Mouse (Mus musculus) stomach, postnatal 0 days (tissue): ENCODE results near the gene Olfr452. TPM values are rescaled to one million over a fixed set of nuclear protein-coding genes. Genes with fewer than 3 reads are reported as not detected.

Experiments used
- ATAC-seq: fragments of 200-750 bp; cut with Nextera tagmentation; 2 replicates; pipeline ENCODE4 v1.8.0; 2017; ENCODE audit not compliant: low FRiP score, low TSS enrichment
- DNase-seq: peaks from one replicate; pipeline ENCODE4 v3.0.0-alpha.2; 2016; ENCODE audit warnings: low spot score
- H3K27ac ChIP-seq: fragments of 300-500 bp; sonication (generic); replicated peaks from 2 replicates; pipeline ENCODE4 v1.5.1; 2014; ENCODE audit warnings: mild to moderate bottlenecking, control low read depth
- H3K27me3 ChIP-seq: fragments of 300-500 bp; sonication (generic); 2 replicates; pipeline ENCODE4 v1.6.1; 2014; ENCODE audit warnings: low read length; ENCODE audit not compliant: control insufficient read depth, insufficient read depth
- H3K36me3 ChIP-seq: fragments of 300-500 bp; sonication (generic); 2 replicates; pipeline ENCODE4 v1.6.1; 2014; ENCODE audit warnings: low read length, mixed read lengths; ENCODE audit not compliant: control insufficient read depth, insufficient read depth
- H3K4me1 ChIP-seq: fragments of 300-500 bp; sonication (generic); replicated peaks from 2 replicates; pipeline ENCODE4 v1.6.1; 2014; ENCODE audit warnings: antibody characterized with exemption; ENCODE audit not compliant: control insufficient read depth, insufficient read depth
- H3K4me2 ChIP-seq: fragments of 300-500 bp; sonication (generic); replicated peaks from 2 replicates; pipeline ENCODE4 v1.6.1; 2014; ENCODE audit warnings: low read depth, mild to moderate bottlenecking, control low read depth, moderate library complexity
- H3K4me3 ChIP-seq: fragments of 300-500 bp; sonication (generic); 2 replicates; pipeline ENCODE4 v1.5.1; 2014; ENCODE audit warnings: low read depth, low read length, control low read depth
- H3K9ac ChIP-seq: fragments of 300-500 bp; sonication (generic); 2 replicates; pipeline ENCODE4 v1.6.1; 2014; ENCODE audit warnings: mild to moderate bottlenecking, low read length, control low read depth, mixed read lengths
- H3K9me3 ChIP-seq: fragments of 300-500 bp; sonication (generic); 2 replicates; pipeline ENCODE4 v1.6.1; 2016; ENCODE audit warnings: low read length; ENCODE audit not compliant: control insufficient read depth
- CTCF ChIP-seq: IDR thresholded peaks from 2 replicates; pipeline ENCODE4 v1.5.1; 2016; ENCODE audit warnings: antibody characterized with exemption, low read depth, mild to moderate bottlenecking, moderate library complexity
- EP300 ChIP-seq: optimal IDR thresholded peaks from 2 replicates; pipeline ENCODE3; 2016; ENCODE audit warnings: antibody characterized with exemption
- WGBS: fragments of 180-500 bp; shearing (Covaris S2); extraction: QIAGEN DNeasy Blood & Tissue Kit; methylation state at CpG from one replicate; pipeline ENCODE4 v1.1.7; 2014; 5-methylcytosine and 5-hydroxymethylcytosine counted together
- polyA plus RNA-seq: library from polyadenylated mRNA; unstranded; fragments of >200 nt; fragmentation: Nextera tagmentation; extraction: Ambion mirVana; gene quantifications from 2 replicates; pipeline ENCODE4 v1.2.1, GENCODE M21; 2015

The Olfr452 gene
- polyA plus RNA-seq, 1 experiment from 2014 or later, result not detected

GRCm38 (mm10) chr6:42790247-42790948 lies 5.5 kb downstream of the Olfr452 start:
- H3K4me3 ChIP-seq, result no peak overlapping the region
- H3K9ac ChIP-seq, result no peak overlapping the region
- TF ChIP-seq CTCF (peak; percentile 37; the same call in 1 of the 2 replicates), EP300 (no peak)
- ATAC-seq, result no peak
- no peaks in the 10 kb centered on the region for H3K36me3 ChIP-seq
- no peak for DNase-seq
- H3K27me3 ChIP-seq, result no peaks in the 10 kb centered on the region
- H3K9me3 ChIP-seq, result no peaks in the 10 kb centered on the region
- WGBS, result 47% methylated on average over 4 of the region's 4 CpGs
- H3K4me1 ChIP-seq, result no peaks in the 10 kb centered on the region
- no peak overlapping the region for H3K4me2 ChIP-seq
- no peak overlapping the region for H3K27ac ChIP-seq

- WGBS, result 65% methylated on average over 9 of the region's 9 CpGs
- TF ChIP-seq EP300 (no peak), CTCF (no peak)
- Histone ChIP-seq H3K9ac (no peak overlapping the region), H3K4me3 (no peak overlapping the region), H3K4me2 (no peak overlapping the region), H3K36me3 (no peaks in the 10 kb centered on the region), H3K27ac (no peak overlapping the region), H3K27me3 (no peaks in the 10 kb centered on the region), H3K4me1 (no peaks in the 10 kb centered on the region), H3K9me3 (no peaks in the 10 kb centered on the region)
- ATAC-seq, result no peak
- DNase-seq, result no peak
These were observed 6.2 kb downstream of the Olfr452 start for GRCm38 (mm10) chr6:42790949-42791556.

- DNase-seq (no peak), ATAC-seq (peak; percentile 40; the same call in 1 of the 2 replicates)
- Histone ChIP-seq H3K9ac (no peak overlapping the region), H3K4me1 (no peaks in the 10 kb centered on the region), H3K27ac (no peak overlapping the region), H3K27me3 (no peaks in the 10 kb centered on the region), H3K36me3 (no peaks in the 10 kb centered on the region), H3K4me2 (no peak overlapping the region), H3K9me3 (no peaks in the 10 kb centered on the region), H3K4me3 (no peak overlapping the region)
- TF ChIP-seq CTCF, result no peak
- TF ChIP-seq EP300, result no peak
- 68% methylated on average over 3 of the region's 3 CpGs for WGBS
These were observed 10.1 kb downstream of the Olfr452 start for GRCm38 (mm10) chr6:42794982-42795381.

GRCm38 (mm10) chr6:42811639-42812038 lies 26.7 kb downstream of the Olfr452 start, which contains the start of gene Olfr450:
TSS of gene Olfr450 (plus strand) at chr6:42811939.
- Histone ChIP-seq H3K9ac (no peak within 1 kb of the TSS), H3K9me3 (no peaks in the 10 kb centered on the region), H3K36me3 (no peaks in the 10 kb centered on the region), H3K27me3 (no peaks in the 10 kb centered on the region), H3K4me3 (no peak within 1 kb of the TSS), H3K27ac (no peak within 1 kb of the TSS), H3K4me1 (no peaks in the 10 kb centered on the region), H3K4me2 (no peak within 1 kb of the TSS)
- DNase-seq, result no peak
- 85% methylated on average over 1 of the region's 1 CpGs for WGBS
- no peak for TF ChIP-seq CTCF
- TF ChIP-seq EP300, result no peak
- no peak for ATAC-seq

- H3K4me2 ChIP-seq, result no peak within 1 kb of the TSS
- no peak within 1 kb of the TSS for H3K27ac ChIP-seq
- H3K9me3 ChIP-seq, result no peaks in the 10 kb centered on the region
- H3K9ac ChIP-seq, result no peak within 1 kb of the TSS
- no peak within 1 kb of the TSS for H3K4me3 ChIP-seq
- ATAC-seq, result no peak
- TF ChIP-seq CTCF (no peak), EP300 (no peak)
- no peaks in the 10 kb centered on the region for H3K4me1 ChIP-seq
- H3K27me3 ChIP-seq, result no peaks in the 10 kb centered on the region
- no peak for DNase-seq
- no peaks in the 10 kb centered on the region for H3K36me3 ChIP-seq
These were observed 49.2 kb downstream of the Olfr452 start, which contains the start of gene Olfr449 for GRCm38 (mm10) chr6:42834084-42834483. TSS of gene Olfr449 (plus strand) at chr6:42834384.

Other genes with a start within 250 kb of the Olfr452 start
- gene Olfr455, start 237.5 kb upstream of the Olfr452 start, polyA plus RNA-seq, result not detected in 2 replicates
- not detected in 2 replicates for gene Tcaf3, start 187.4 kb upstream of the Olfr452 start, polyA plus RNA-seq
- gene Tcaf2, start 139.8 kb upstream of the Olfr452 start, polyA plus RNA-seq, result 10.0 and 11.5 TPM in 2 replicates
- gene Tcaf1, start 75.0 kb upstream of the Olfr452 start, polyA plus RNA-seq, result 32.9 and 35.6 TPM in 2 replicates
- gene Olfr453, start 45.7 kb upstream of the Olfr452 start, polyA plus RNA-seq, result not detected in 2 replicates
- not detected in 2 replicates for gene Olfr38, start 28.7 kb upstream of the Olfr452 start, polyA plus RNA-seq
- gene Olfr450, start 26.8 kb downstream of the Olfr452 start, polyA plus RNA-seq, result not detected in 2 replicates
- not detected in 2 replicates for gene Olfr449, start 49.3 kb downstream of the Olfr452 start, polyA plus RNA-seq
- gene Olfr448, start 105.3 kb downstream of the Olfr452 start, polyA plus RNA-seq, result not detected in 2 replicates
- gene Olfr447, start 123.8 kb downstream of the Olfr452 start, polyA plus RNA-seq, result not detected in 2 replicates
- gene Olfr446, start 136.3 kb downstream of the Olfr452 start, polyA plus RNA-seq, result not detected in 2 replicates
- gene Olfr444, start 164.0 kb downstream of the Olfr452 start, polyA plus RNA-seq, result not detected in 2 replicates